Mouse (Mus musculus): ENCODE results near the gene Cxcr6. TPM values are rescaled to one million over a fixed set of nuclear protein-coding genes. Genes with fewer than 3 reads are reported as not detected.

The Cxcr6 gene
- polyA plus RNA-seq, 2 experiments: 0.04 to 0.18 TPM

GRCm38 (mm10) chr9:123760806-123761205 is 45.5 kb upstream of the Cxcr6 start:
- no peak for ATAC-seq (ENCODE audit: insufficient read depth)
- no peak for DNase-seq (ENCODE audit: low read depth in 3 of 3, low spot score in 3 of 3)
- 52% methylated on average over 3 of the region's 3 CpGs for WGBS (ENCODE audit: insufficient replicate concordance)

GRCm38 (mm10) chr9:123762886-123763285 is 43.4 kb upstream of the Cxcr6 start:
- H3K4me2 ChIP-seq (ENCODE audit: low read depth): no peak overlapping the region
- no peaks in the 10 kb centered on the region for H3K27me3 ChIP-seq (ENCODE audit: control insufficient read depth, insufficient read depth, low read length)
- H3K9ac ChIP-seq (replicated peaks): no peak overlapping the region
- H3K36me3 ChIP-seq (replicated peaks; ENCODE audit: control insufficient read depth, insufficient read depth, low read depth): no peaks in the 10 kb centered on the region
- DNase-seq (ENCODE audit: low read depth in 3 of 3, low spot score in 3 of 3) (no peak), ATAC-seq (ENCODE audit: insufficient read depth) (no peak)
- 70% methylated on average over 4 of the region's 4 CpGs for WGBS (ENCODE audit: insufficient replicate concordance)
- no peak overlapping the region for H3K27ac ChIP-seq
- no peaks in the 10 kb centered on the region for H3K4me1 ChIP-seq (replicated peaks; ENCODE audit: control insufficient read depth in 2 of 2, insufficient read depth in 2 of 2, low read length in 1 of 2)
- H3K4me3 ChIP-seq (ENCODE audit: insufficient read depth in 1 of 2, low read depth in 2 of 2, low read length in 2 of 2): no peak overlapping the region
- H3K9me3 ChIP-seq (ENCODE audit: control insufficient read depth, low read length): no peaks in the 10 kb centered on the region
- TF ChIP-seq CTCF (IDR thresholded peaks at IDR 0.05; ENCODE audit: low read depth): no peak
- TF ChIP-seq EP300 (IDR thresholded peaks at IDR 0.05; ENCODE audit: low read depth): no peak

More at GRCm38 (mm10) chr9:123760806-123761205, 45.5 kb upstream of the Cxcr6 start:
- no peak overlapping the region for H3K27ac ChIP-seq
- H3K4me2 ChIP-seq (ENCODE audit: low read depth): no peak overlapping the region
- H3K36me3 ChIP-seq (replicated peaks; ENCODE audit: control insufficient read depth, insufficient read depth, low read depth): no peaks in the 10 kb centered on the region
- H3K9ac ChIP-seq (replicated peaks): no peak overlapping the region
- no peaks in the 10 kb centered on the region for H3K9me3 ChIP-seq (ENCODE audit: control insufficient read depth, low read length)
- H3K4me1 ChIP-seq (replicated peaks; ENCODE audit: control insufficient read depth in 2 of 2, insufficient read depth in 2 of 2, low read length in 1 of 2): no peaks in the 10 kb centered on the region
- H3K27me3 ChIP-seq (ENCODE audit: control insufficient read depth, insufficient read depth, low read length): no peaks in the 10 kb centered on the region
- TF ChIP-seq EP300 (IDR thresholded peaks at IDR 0.05; ENCODE audit: low read depth) (no peak), CTCF (IDR thresholded peaks at IDR 0.05; ENCODE audit: low read depth) (no peak)
- no peak overlapping the region for H3K4me3 ChIP-seq (ENCODE audit: insufficient read depth in 1 of 2, low read depth in 2 of 2, low read length in 2 of 2)

DNA sequence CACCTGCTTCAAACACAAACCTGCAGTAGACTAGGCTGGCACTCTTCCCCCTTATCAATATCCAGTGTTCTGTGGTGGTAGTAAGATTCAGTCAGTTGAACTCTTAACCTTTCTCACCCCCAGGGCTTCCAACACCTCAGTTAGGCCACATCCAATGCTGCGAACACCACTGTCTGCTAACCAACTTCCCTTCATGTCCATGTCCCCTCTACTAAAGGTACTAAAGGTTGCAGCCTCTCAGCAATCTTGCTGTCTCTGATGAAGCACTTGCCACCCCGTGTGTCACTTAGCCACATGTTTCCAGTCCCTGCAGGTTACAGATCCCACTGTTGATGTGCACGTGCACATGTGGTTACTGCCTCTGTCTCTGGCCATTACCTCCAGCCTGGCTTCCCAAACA is 42.5 kb upstream of the Cxcr6 start:
- H3K4me1 ChIP-seq (replicated peaks; ENCODE audit: control insufficient read depth in 2 of 2, insufficient read depth in 2 of 2, low read length in 1 of 2): no peaks in the 10 kb centered on the region
- no peaks in the 10 kb centered on the region for H3K9me3 ChIP-seq (ENCODE audit: control insufficient read depth, low read length)
- no peaks in the 10 kb centered on the region for H3K36me3 ChIP-seq (replicated peaks; ENCODE audit: control insufficient read depth, insufficient read depth, low read depth)
- TF ChIP-seq EP300 (IDR thresholded peaks at IDR 0.05; ENCODE audit: low read depth): no peak
- no peak for TF ChIP-seq CTCF (IDR thresholded peaks at IDR 0.05; ENCODE audit: low read depth)
- no peak overlapping the region for H3K27ac ChIP-seq
- WGBS (ENCODE audit: insufficient replicate concordance): 54% methylated on average over 3 of the region's 3 CpGs
- H3K27me3 ChIP-seq (ENCODE audit: control insufficient read depth, insufficient read depth, low read length): no peaks in the 10 kb centered on the region
- H3K4me3 ChIP-seq (ENCODE audit: insufficient read depth in 1 of 2, low read depth in 2 of 2, low read length in 2 of 2): no peak overlapping the region
- ATAC-seq (ENCODE audit: insufficient read depth) (no peak), DNase-seq (ENCODE audit: low read depth in 3 of 3, low spot score in 3 of 3) (no peak)
- H3K9ac ChIP-seq (replicated peaks): no peak overlapping the region
- no peak overlapping the region for H3K4me2 ChIP-seq (ENCODE audit: low read depth)

GRCm38 (mm10) chr9:123766996-123767395 is 39.3 kb upstream of the Cxcr6 start:
- H3K27me3 ChIP-seq (ENCODE audit: control insufficient read depth, insufficient read depth, low read length): no peaks in the 10 kb centered on the region
- no peaks in the 10 kb centered on the region for H3K4me1 ChIP-seq (replicated peaks; ENCODE audit: control insufficient read depth in 2 of 2, insufficient read depth in 2 of 2, low read length in 1 of 2)
- no peaks in the 10 kb centered on the region for H3K9me3 ChIP-seq (ENCODE audit: control insufficient read depth, low read length)
- no peak for DNase-seq (ENCODE audit: low read depth in 3 of 3, low spot score in 3 of 3)
- no peak overlapping the region for H3K27ac ChIP-seq
- H3K4me2 ChIP-seq (ENCODE audit: low read depth): no peak overlapping the region
- no peak for ATAC-seq (ENCODE audit: insufficient read depth)
- H3K4me3 ChIP-seq (ENCODE audit: insufficient read depth in 1 of 2, low read depth in 2 of 2, low read length in 2 of 2): no peak overlapping the region
- no peak for TF ChIP-seq EP300 (IDR thresholded peaks at IDR 0.05; ENCODE audit: low read depth)
- no peak for TF ChIP-seq CTCF (IDR thresholded peaks at IDR 0.05; ENCODE audit: low read depth)
- WGBS (ENCODE audit: insufficient replicate concordance): 61% methylated on average over 3 of the region's 3 CpGs
- H3K9ac ChIP-seq (replicated peaks): no peak overlapping the region
- no peaks in the 10 kb centered on the region for H3K36me3 ChIP-seq (replicated peaks; ENCODE audit: control insufficient read depth, insufficient read depth, low read depth)

GRCm38 (mm10) chr9:123768443-123768842 is 37.8 kb upstream of the Cxcr6 start:
- Histone ChIP-seq H3K4me1 (replicated peaks; ENCODE audit: control insufficient read depth in 2 of 2, insufficient read depth in 2 of 2, low read length in 1 of 2) (no peaks in the 10 kb centered on the region), H3K27ac (no peak overlapping the region), H3K27me3 (ENCODE audit: control insufficient read depth, insufficient read depth, low read length) (no peaks in the 10 kb centered on the region), H3K4me2 (ENCODE audit: low read depth) (no peak overlapping the region), H3K36me3 (replicated peaks; ENCODE audit: control insufficient read depth, insufficient read depth, low read depth) (no peaks in the 10 kb centered on the region), H3K9me3 (ENCODE audit: control insufficient read depth, low read length) (no peaks in the 10 kb centered on the region), H3K9ac (replicated peaks) (no peak overlapping the region), H3K4me3 (ENCODE audit: insufficient read depth in 1 of 2, low read depth in 2 of 2, low read length in 2 of 2) (no peak overlapping the region)
- DNase-seq (ENCODE audit: low read depth in 3 of 3, low spot score in 3 of 3) (no peak), ATAC-seq (ENCODE audit: insufficient read depth) (no peak)
- 52% methylated on average over 1 of the region's 1 CpGs for WGBS (ENCODE audit: insufficient replicate concordance)
- TF ChIP-seq EP300 (IDR thresholded peaks at IDR 0.05; ENCODE audit: low read depth): no peak
- TF ChIP-seq CTCF (IDR thresholded peaks at IDR 0.05; ENCODE audit: low read depth): no peak
